Mouse (Mus musculus) heart, embryonic 16.5 days (tissue): ENCODE measurements around the gene Syn3. TPM values are rescaled to one million over a fixed set of nuclear protein-coding genes. Genes with fewer than 3 reads are reported as not detected.
"Not testable (repeated sequence)": the region's sequence is repeated elsewhere in the genome, so short reads cannot be mapped to it uniquely, and the experiment has no call there.

Experiments
- ATAC-seq: fragments of 200-750 bp; cut with Nextera tagmentation; replicated peaks from 2 replicates; pipeline ENCODE4 v1.8.0; 2017; ENCODE audit warnings: moderate number of reproducible peaks; ENCODE audit not compliant: insufficient read depth, low FRiP score; ENCODE audit errors: extremely low read depth
- H3K27ac ChIP-seq: fragments of 300-500 bp; sonication (generic); 2 replicates; pipeline ENCODE4 v1.5.1; 2014; ENCODE audit warnings: mild to moderate bottlenecking, low read length, control low read depth, moderate library complexity
- H3K27me3 ChIP-seq: fragments of 300-500 bp; sonication (generic); 2 replicates; pipeline ENCODE4 v1.6.1; 2014; ENCODE audit warnings: low read length, mixed read lengths; ENCODE audit not compliant: control insufficient read depth, insufficient read depth
- H3K36me3 ChIP-seq: fragments of 300-500 bp; sonication (generic); 2 replicates; pipeline ENCODE4 v1.6.1; 2014; ENCODE audit not compliant: control insufficient read depth, insufficient read depth
- H3K4me1 ChIP-seq: fragments of 300-500 bp; sonication (generic); 2 replicates; pipeline ENCODE4 v1.6.1; 2014; ENCODE audit warnings: low read length, mixed read lengths; ENCODE audit not compliant: control insufficient read depth, insufficient read depth
- H3K4me2 ChIP-seq: fragments of 300-500 bp; sonication (generic); 2 replicates; pipeline ENCODE4 v1.6.1; 2014; ENCODE audit warnings: low read depth, mild to moderate bottlenecking, control low read depth, low read length
- H3K4me3 ChIP-seq: fragments of 300-500 bp; sonication (generic); 2 replicates; pipeline ENCODE4 v1.5.1; 2014; ENCODE audit warnings: mild to moderate bottlenecking, control low read depth, low read length
- H3K9ac ChIP-seq: fragments of 300-500 bp; sonication (generic); 2 replicates; pipeline ENCODE4 v1.6.1; 2014; ENCODE audit warnings: low read length, control low read depth
- H3K9me3 ChIP-seq: fragments of 300-500 bp; sonication (generic); replicated peaks from 2 replicates; pipeline ENCODE4 v1.6.1; 2016; ENCODE audit warnings: low read length; ENCODE audit not compliant: control insufficient read depth
- WGBS: fragments of 180-500 bp; shearing (Covaris S2); extraction: QIAGEN DNeasy Blood & Tissue Kit; methylation state at CpG from one replicate; pipeline ENCODE4 v1.1.7; 2014; 5-methylcytosine and 5-hydroxymethylcytosine counted together
- polyA plus RNA-seq: library from polyadenylated mRNA; unstranded; fragments of >200 nt; fragmentation: Nextera tagmentation; extraction: Ambion mirVana; gene quantifications from 2 replicates; pipeline ENCODE4 v1.2.1, GENCODE M21; 2015

The Syn3 gene
- polyA plus RNA-seq, 1 experiment from 2014 or later, result 0.68 TPM

DNA sequence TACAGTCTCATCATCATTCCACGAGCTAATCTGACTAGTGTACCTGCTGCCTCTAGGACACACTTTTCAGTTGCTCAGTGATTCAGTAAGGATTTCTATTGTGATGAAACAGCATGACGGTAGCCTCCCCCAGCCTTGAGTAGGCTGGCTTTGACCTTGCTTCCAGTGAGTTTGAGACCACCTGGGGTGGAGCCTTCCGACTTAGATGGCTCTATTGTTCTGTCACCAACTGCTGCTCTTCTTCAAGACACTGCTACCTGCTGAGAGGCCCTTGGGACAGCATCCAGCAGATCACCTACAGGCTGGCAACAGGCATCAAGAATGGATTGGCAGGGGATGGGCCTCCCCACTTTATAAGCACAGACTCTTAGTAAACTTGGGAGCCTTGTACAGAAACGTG, 63.7 kb downstream of the Syn3 start:
- H3K9me3 ChIP-seq, H3K27me3 ChIP-seq, H3K27ac ChIP-seq, H3K9ac ChIP-seq, H3K4me1 ChIP-seq, H3K4me3 ChIP-seq, H3K36me3 ChIP-seq, H3K4me2 ChIP-seq, ATAC-seq: not testable (repeated sequence)
- 73% methylated on average over 4 of the region's 4 CpGs for WGBS

DNA sequence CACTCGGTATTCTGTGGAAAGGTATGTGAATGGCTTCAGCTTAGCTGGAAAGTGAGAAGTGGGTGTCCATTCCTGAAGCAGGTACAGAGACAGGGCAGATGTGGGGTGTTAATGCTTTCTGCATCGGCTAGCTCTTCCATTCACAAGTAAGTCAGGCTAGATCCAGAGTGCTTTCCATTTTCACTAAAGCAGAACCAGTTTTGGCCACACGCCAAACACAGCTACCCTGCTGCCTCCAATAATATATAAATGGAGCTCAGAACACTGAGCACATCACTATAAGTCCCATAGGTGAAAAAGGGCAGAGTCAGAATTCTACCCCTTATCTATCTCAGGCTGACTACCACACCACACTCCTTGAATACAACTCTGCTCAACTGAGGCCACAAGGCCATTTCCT, 69.0 kb downstream of the Syn3 start:
- Histone ChIP-seq H3K36me3 (no peaks in the 10 kb centered on the region), H3K27ac (no peak overlapping the region), H3K27me3 (no peaks in the 10 kb centered on the region), H3K4me2 (no peak overlapping the region), H3K9me3 (no peaks in the 10 kb centered on the region), H3K4me3 (no peak overlapping the region), H3K9ac (no peak overlapping the region), H3K4me1 (peaks cover 4% of the 10 kb centered on the region)
- WGBS, result 62% methylated on average over 3 of the region's 3 CpGs
- ATAC-seq, result no peak

DNA sequence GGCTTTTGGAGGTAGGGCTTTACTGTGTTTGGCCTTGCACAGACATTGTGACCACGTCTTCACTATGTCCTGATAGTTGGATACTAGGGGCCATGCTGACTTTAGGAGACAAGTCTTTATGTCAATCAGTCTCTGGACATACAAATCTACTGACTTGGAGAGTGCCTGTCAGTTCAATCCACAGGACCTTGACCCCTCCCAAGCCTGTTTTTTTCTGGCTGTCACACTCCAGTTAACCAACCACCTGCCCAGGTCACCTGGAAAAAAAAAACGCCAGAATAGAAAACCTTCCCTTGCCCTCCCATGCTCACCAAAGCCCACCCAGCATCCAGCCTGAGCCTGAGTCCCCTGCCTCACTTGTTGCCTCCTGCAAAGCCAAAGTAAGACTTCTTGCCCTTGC, 70.7 kb downstream of the Syn3 start:
- Histone ChIP-seq H3K27me3 (no peaks in the 10 kb centered on the region), H3K4me1 (peaks cover 4% of the 10 kb centered on the region), H3K9me3 (no peaks in the 10 kb centered on the region), H3K4me2 (no peak overlapping the region), H3K36me3 (no peaks in the 10 kb centered on the region), H3K4me3 (no peak overlapping the region), H3K27ac (no peak overlapping the region), H3K9ac (no peak overlapping the region)
- 63% methylated on average over 2 of the region's 2 CpGs for WGBS
- no peak for ATAC-seq

DNA sequence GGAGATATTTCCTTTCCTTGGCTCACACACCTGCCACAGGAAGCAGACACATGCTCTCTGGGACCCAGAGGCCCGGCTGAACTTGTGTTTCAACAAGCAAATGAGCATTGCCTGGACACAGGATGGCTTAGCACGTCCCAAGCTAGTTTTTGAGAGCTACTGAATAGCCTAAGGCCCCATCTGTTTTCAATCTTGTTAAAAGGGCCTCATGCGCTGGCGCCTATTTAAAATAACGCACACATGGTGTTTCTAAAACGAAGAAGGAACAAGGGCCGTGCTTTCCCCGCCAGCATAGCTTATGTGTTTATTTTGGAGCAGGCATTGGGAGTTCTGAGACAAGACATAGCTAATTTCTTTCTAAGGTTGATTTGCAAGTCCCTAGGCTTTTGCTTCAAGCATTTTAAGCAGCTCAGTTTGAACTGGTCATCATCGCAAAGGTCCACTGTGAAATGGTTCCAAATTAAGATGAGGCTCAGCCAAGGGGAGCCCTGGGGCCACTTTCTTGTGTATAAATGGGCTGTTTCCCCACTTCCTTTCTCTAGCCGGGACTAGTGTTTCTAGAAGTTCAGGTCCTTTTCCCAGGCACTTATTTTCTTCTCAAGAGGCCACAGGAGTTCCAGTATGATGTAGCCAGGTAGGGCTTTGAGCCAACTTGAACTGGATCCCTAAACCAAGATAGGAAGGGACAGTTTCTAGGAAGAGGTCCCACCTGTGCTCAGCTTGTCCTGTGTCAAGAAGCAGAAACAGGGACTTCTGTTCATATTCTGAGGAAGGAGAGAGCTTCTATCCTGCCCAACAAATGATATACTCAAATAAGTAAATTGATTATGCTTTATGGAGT, 72.8 kb downstream of the Syn3 start:
- WGBS, result 54% methylated on average over 10 of the region's 10 CpGs
- no peak overlapping the region for H3K9ac ChIP-seq
- no peaks in the 10 kb centered on the region for H3K27me3 ChIP-seq
- peaks cover 4% of the 10 kb centered on the region for H3K4me1 ChIP-seq
- H3K9me3 ChIP-seq, result no peaks in the 10 kb centered on the region
- no peaks in the 10 kb centered on the region for H3K36me3 ChIP-seq
- no peak overlapping the region for H3K4me3 ChIP-seq
- no peak overlapping the region for H3K4me2 ChIP-seq
- peak; percentile 78 for ATAC-seq
- peak overlapping the region; percentile 58 for H3K27ac ChIP-seq

DNA sequence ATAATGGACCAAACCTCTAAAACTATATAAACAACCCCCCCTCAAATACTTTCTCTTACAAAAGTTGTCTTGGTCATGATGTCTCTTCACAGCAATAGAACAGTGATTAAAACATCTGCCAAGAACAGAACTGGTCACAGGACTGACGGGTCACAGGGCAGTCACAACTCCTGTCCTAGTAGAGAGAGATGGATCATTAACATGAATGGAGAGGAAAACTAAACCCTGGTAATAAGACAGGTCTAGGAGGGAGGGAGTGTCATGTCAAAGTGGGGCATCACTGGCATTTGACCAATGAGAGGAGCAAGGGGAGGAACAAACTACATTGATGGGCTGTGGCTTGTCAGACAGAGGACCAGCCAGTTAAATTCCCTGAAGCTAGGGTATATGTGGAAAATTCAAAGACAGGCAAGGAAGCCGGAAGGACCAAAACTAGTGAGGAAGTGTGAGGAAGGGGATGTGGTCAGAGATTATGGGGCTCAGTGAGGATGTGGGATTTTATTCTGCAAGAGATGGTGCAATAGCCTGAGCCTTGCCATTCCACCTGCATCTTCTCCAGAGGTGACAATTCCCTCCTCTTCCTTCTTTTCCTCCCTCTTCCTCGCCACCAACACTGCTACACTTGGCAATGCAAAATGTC, 76.8 kb downstream of the Syn3 start:
- Histone ChIP-seq H3K9ac (no peak overlapping the region), H3K4me2 (no peak overlapping the region), H3K27me3 (no peaks in the 10 kb centered on the region), H3K36me3 (no peaks in the 10 kb centered on the region), H3K27ac (no peak overlapping the region), H3K4me1 (peaks cover 4% of the 10 kb centered on the region), H3K9me3 (no peaks in the 10 kb centered on the region), H3K4me3 (no peak overlapping the region)
- no peak for ATAC-seq
- WGBS, result 91% methylated on average over 3 of the region's 3 CpGs

DNA sequence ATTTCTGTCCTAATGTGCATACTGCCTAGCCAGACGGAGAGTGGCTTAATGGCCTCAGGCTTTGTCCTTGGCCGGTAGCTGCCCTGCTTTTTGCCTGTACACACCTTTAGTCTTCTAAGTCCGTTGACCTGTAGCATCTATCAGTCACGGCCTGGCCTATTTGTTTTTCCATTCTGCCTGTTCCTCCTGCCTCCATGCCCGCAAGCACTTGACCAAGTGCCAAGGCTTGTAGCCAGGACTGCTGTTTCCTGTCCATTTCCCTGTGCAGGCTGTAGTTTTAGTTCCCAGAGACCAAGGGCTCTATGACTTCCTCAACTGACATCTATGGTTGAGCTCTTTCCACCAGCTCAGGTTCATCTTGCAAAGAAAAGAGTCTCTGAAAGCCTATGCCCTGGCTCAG, 79.8 kb downstream of the Syn3 start:
- peaks cover 6% of the 10 kb centered on the region; the same call in 1 of the 2 replicates for H3K4me1 ChIP-seq
- H3K4me3 ChIP-seq, result no peak overlapping the region
- H3K4me2 ChIP-seq, result no peak overlapping the region
- H3K9ac ChIP-seq, result no peak overlapping the region
- ATAC-seq, result 0 out of 2 replicates have a peak, but pooled peaks have one; percentile 37
- no peaks in the 10 kb centered on the region for H3K9me3 ChIP-seq
- no peaks in the 10 kb centered on the region for H3K36me3 ChIP-seq
- no peak overlapping the region; the same call in 1 of the 2 replicates for H3K27ac ChIP-seq
- 62% methylated on average over 5 of the region's 5 CpGs for WGBS
- H3K27me3 ChIP-seq, result no peaks in the 10 kb centered on the region

DNA sequence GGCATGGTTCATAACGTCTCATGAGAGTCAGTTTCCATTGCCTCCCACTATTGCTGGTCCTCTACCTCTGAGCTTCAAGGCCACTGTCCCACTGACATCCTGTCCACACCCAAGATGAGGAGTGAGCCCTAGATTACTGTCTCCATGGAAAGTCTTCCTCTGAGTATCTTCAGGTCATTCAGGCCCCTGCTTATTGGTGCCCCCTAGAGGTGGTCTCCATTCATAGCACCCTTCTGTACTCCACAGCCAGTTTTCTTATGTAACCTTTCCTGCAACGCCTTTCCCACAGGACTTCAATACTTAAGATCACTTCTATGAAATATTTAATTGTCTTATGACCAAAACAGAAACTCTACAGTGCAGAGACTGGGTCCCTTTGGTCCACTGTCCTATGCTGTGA, 80.4 kb downstream of the Syn3 start:
- H3K4me1 ChIP-seq, result peaks cover 6% of the 10 kb centered on the region; the same call in 1 of the 2 replicates
- no peaks in the 10 kb centered on the region for H3K9me3 ChIP-seq
- no peak overlapping the region for H3K4me2 ChIP-seq
- no peak overlapping the region; the same call in 1 of the 2 replicates for H3K27ac ChIP-seq
- WGBS, result 71% methylated on average over 2 of the region's 2 CpGs
- no peaks in the 10 kb centered on the region for H3K36me3 ChIP-seq
- ATAC-seq, result no peak
- H3K27me3 ChIP-seq, result no peaks in the 10 kb centered on the region
- no peak overlapping the region for H3K9ac ChIP-seq
- no peak overlapping the region for H3K4me3 ChIP-seq

DNA sequence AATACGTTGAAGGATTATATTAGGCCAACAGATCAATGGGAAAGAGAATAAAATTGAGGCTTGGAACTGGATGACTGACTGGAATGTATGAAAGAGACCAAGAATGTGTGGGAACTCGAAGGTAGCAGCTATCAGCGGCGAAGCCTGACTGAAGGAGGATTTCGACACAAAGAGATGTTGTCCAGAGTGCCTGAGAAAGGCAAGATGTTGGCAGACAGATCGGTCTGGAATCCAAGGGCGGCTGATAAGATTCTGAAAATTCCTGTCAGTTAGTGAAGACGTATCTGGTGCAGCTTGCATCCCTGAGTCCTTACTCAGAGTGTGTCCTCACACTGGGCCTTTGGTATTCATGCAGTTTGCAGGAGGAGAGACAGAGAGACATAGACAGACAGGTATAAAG, 81.9 kb downstream of the Syn3 start:
- 21% methylated on average over 8 of the region's 8 CpGs for WGBS
- peak; percentile 37; the same call in 1 of the 2 replicates for ATAC-seq
- no peaks in the 10 kb centered on the region for H3K9me3 ChIP-seq
- H3K9ac ChIP-seq, result no peak overlapping the region
- H3K4me1 ChIP-seq, result peaks cover 6% of the 10 kb centered on the region; the same call in 1 of the 2 replicates
- H3K27me3 ChIP-seq, result no peaks in the 10 kb centered on the region
- no peak overlapping the region for H3K4me3 ChIP-seq
- H3K27ac ChIP-seq, result no peak overlapping the region
- no peaks in the 10 kb centered on the region for H3K36me3 ChIP-seq
- H3K4me2 ChIP-seq, result no peak overlapping the region

DNA sequence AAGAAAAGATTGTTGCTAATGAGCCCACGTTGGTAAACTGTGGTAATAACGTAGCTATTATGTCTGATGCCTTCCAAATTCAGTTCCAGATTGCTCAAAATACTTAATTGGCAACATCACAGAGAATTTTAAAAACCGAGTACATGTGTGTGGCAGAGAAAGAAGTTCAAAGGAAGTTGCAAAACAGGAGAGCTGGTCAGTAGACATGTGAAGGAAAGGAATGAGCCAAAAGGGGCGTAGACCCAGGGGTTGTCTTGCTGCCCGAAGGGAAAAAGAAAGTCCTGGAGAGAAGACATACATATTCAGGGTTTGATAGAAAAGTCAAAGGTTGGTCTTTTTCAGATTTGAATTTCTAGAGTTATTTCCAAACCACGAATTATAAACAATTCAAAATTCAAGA, 87.8 kb downstream of the Syn3 start:
- Histone ChIP-seq H3K4me2 (no peak overlapping the region), H3K27ac (no peak overlapping the region), H3K9me3 (no peaks in the 10 kb centered on the region), H3K36me3 (no peaks in the 10 kb centered on the region), H3K4me3 (no peak overlapping the region), H3K27me3 (no peaks in the 10 kb centered on the region), H3K4me1 (peaks cover 6% of the 10 kb centered on the region), H3K9ac (no peak overlapping the region)
- WGBS, result 80% methylated on average over 6 of the region's 6 CpGs
- no peak for ATAC-seq
